Mouse (Mus musculus) testis, adult 2 months (tissue): ENCODE results near the gene Pigc. TPM values are rescaled to one million over a fixed set of nuclear protein-coding genes. Genes with fewer than 3 reads are reported as not detected.

Experiments used
- H3K27ac ChIP-seq: fragments of 200-500 bp; 2 replicates; pipeline ENCODE4 v1.5.1; 2012; ENCODE audit warnings: low read depth, low read length; ENCODE audit not compliant: control insufficient read depth, insufficient read depth
- H3K27me3 ChIP-seq: fragments of 200-500 bp; 2 replicates; pipeline ENCODE4 v1.6.1; 2012; ENCODE audit warnings: mild to moderate bottlenecking, low read length, moderate library complexity; ENCODE audit not compliant: control insufficient read depth, insufficient read depth
- H3K36me3 ChIP-seq: fragments of 200-500 bp; 2 replicates; pipeline ENCODE4 v1.6.1; 2012; ENCODE audit warnings: mild to moderate bottlenecking, low read length; ENCODE audit not compliant: control insufficient read depth, insufficient read depth
- H3K4me1 ChIP-seq: fragments of 200-500 bp; 2 replicates; pipeline ENCODE4 v1.6.1; 2012; ENCODE audit warnings: low read length; ENCODE audit not compliant: control insufficient read depth, insufficient read depth
- H3K4me3 ChIP-seq: fragments of 200-500 bp; 2 replicates; pipeline ENCODE4 v1.5.1; 2012; ENCODE audit warnings: low read depth, mild to moderate bottlenecking, low read length, moderate library complexity, mixed read lengths; ENCODE audit not compliant: control insufficient read depth
- CTCF ChIP-seq: fragments of 200-500 bp; IDR thresholded peaks from 2 replicates; pipeline ENCODE4 v1.5.1; 2012; ENCODE audit warnings: low read depth, mild to moderate bottlenecking, inconsistent platforms, low read length, moderate library complexity; ENCODE audit not compliant: control insufficient read depth, insufficient read depth, insufficient replicate concordance
- POLR2A ChIP-seq: fragments of 200-500 bp; IDR thresholded peaks from 2 replicates; pipeline ENCODE4 v1.6.1; 2012; ENCODE audit warnings: low read depth, mild to moderate bottlenecking, inconsistent platforms, low read length, moderate library complexity; ENCODE audit not compliant: control insufficient read depth
- polyA plus RNA-seq: library from polyadenylated mRNA; depleted of rRNA; stranded (reverse); fragments of >200 nt; gene quantifications from 2 replicates; pipeline ENCODE4 v1.2.3, GENCODE M21; 2012; rRNA removed

Gene Pigc
- polyA plus RNA-seq, 1 experiment, result 41.5 TPM

DNA sequence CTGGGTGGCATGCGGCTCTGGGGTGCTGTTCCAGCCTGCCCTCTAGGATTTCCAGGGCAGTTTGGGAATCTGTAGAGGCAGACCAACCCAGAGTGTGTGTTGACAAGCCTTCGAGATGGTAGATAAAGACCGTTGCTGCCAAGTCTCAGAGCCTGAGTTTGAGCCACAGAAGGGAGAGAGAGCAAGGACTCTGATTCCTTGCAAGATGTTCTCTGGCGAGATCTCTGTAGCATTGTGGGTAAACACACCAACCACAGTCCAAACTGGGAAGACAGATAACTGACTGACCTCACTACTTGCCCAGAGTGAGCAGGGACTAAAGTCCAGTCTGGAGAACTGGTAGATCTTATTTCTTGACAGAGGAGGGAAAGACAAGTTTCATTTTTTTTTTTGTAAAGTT lies 44.6 kb downstream of the Pigc start:
- Histone ChIP-seq H3K27ac (no peak overlapping the region), H3K27me3 (no peaks in the 10 kb centered on the region), H3K36me3 (no peaks in the 10 kb centered on the region; the same call in 1 of the 2 replicates), H3K4me1 (peaks cover 5% of the 10 kb centered on the region), H3K4me3 (no peak overlapping the region)
- TF ChIP-seq CTCF (no peak), POLR2A (no peak)

DNA sequence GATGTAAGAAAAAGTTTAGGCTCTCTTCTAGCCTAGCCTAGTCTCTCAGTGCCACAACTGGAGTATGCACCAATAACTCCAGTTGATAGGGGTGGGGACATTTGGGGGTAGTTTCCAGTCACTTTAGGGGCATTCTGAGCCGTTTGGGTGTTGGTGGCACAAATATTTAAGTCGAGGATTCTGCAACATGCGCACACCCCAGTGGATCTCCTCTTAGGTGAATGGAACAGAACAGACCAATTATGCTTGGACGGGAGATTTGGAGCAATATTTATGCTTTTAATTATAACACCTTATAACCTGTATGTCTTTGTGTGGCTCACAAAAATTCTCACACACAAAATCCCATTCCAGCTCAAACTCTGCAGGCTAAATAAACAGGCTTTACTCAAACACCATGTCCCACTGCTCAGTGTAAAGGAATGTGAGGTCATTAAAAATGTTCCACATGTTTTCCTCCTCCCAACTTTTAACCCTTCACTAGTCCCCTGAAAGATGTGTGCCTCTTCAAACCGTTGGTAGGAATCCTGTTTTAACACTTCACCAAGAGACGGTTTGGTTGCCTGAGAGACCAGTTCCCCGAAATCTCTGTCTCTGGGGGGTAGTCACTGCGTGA lies 46.4 kb downstream of the Pigc start:
- Histone ChIP-seq H3K4me3 (no peak overlapping the region), H3K27ac (no peak overlapping the region), H3K27me3 (no peaks in the 10 kb centered on the region), H3K4me1 (peaks cover 5% of the 10 kb centered on the region), H3K36me3 (no peaks in the 10 kb centered on the region; the same call in 1 of the 2 replicates)
- TF ChIP-seq CTCF, result no peak
- TF ChIP-seq POLR2A, result no peak

DNA sequence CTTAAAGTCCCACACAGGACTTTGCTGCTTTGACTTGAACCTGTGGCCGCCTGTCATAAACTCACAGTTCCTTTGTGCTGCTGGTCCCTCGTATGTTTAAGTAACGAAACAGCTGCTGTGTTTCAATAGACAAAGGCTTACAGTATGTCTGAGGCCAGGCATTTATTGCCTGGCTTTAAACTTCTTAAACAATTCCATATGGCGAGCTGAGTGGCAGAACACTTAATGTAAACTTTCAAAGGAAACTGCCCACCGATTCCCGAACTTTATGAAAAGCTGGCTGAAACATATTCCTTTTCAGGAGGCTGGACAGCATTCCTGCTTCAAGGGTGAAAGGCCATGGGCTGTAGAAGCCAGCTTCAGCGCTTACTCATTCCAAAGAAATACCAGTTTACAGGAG lies 48.0 kb downstream of the Pigc start:
- no peak for TF ChIP-seq POLR2A
- no peak for TF ChIP-seq CTCF
- Histone ChIP-seq H3K4me1 (no peaks in the 10 kb centered on the region), H3K27ac (no peak overlapping the region), H3K36me3 (no peaks in the 10 kb centered on the region), H3K27me3 (no peaks in the 10 kb centered on the region), H3K4me3 (no peak overlapping the region)

DNA sequence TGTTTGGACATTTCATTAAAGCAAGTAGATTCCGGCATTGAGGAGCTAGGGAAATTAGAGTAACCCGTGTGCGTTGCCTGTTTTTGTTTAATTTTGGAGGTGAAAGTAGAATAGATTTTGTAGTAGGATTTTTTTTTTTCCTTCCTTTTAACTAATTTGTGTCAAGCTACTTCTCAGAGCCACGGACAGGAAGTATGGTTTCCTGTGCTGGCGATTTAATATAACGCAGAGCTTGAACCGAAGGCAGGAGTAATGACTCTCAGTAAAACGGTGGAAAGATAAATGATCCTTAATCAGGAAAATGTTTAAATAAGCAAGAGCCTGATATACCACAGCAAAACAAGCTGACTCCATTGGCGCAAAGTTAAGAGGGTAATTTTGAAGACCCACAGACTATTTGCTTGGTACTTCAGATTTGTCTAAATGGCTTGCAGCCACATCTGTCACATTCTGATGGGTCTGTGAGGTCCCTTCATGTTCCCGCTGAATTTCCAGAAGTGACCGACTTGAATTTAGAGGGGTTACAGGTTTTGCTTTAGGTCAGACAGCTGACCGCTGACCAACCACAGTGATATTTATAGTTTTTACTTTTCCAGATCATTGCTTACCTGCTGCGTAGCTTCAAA lies 49.1 kb downstream of the Pigc start:
- TF ChIP-seq POLR2A, result no peak
- TF ChIP-seq CTCF, result no peak
- Histone ChIP-seq H3K36me3 (no peaks in the 10 kb centered on the region), H3K4me3 (no peak overlapping the region), H3K27me3 (no peaks in the 10 kb centered on the region), H3K27ac (no peak overlapping the region), H3K4me1 (no peaks in the 10 kb centered on the region)

GRCm38 (mm10) chr1:162018601-162018977 lies 49.6 kb downstream of the Pigc start:
- Histone ChIP-seq H3K27ac (no peak overlapping the region), H3K4me1 (no peaks in the 10 kb centered on the region), H3K27me3 (no peaks in the 10 kb centered on the region), H3K4me3 (no peak overlapping the region), H3K36me3 (no peaks in the 10 kb centered on the region)
- TF ChIP-seq CTCF, result no peak
- no peak for TF ChIP-seq POLR2A

DNA sequence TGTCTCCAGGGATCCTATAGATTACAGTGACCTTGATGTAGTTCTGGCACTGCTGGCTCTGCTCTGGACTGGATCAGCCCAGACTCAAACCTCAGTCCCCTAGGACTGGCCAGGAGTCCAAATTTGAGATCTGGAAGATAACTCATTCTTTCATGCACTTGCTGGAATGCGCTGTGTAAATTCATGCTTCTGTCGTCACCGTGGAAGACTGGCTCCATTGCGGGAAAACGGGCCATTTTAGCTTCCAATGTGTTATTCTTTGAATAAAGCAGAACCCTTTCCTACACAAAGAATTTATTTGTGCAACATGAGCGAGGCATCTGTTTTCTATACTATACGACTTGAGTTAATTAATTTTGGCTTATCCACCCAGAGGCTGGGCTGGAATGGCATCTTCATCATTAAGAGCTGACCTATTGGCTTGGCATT lies 51.3 kb downstream of the Pigc start:
- Histone ChIP-seq H3K27me3 (no peaks in the 10 kb centered on the region), H3K36me3 (no peaks in the 10 kb centered on the region), H3K4me3 (no peak overlapping the region), H3K27ac (no peak overlapping the region), H3K4me1 (no peaks in the 10 kb centered on the region)
- TF ChIP-seq POLR2A (no peak), CTCF (no peak)

DNA sequence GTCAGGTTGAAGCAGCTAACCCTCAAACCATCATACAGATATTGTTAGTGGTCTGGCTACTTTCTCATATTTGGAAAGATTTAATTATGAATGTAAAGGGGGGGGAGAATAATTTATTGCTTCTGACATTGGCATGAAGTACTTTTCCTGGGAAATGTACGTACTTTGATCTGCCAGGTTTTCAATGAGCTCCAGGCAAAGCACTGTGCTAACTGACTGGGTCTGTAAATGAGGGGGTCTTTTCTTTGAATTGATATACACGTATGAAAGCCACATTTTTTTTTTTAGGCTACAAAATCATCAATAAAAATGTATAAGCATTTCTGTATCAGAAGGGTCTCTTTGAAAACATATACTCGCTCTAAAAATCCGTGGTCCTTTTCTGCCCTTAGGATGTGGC lies 51.8 kb downstream of the Pigc start:
- TF ChIP-seq CTCF (no peak), POLR2A (no peak)
- Histone ChIP-seq H3K4me3 (no peak overlapping the region), H3K27me3 (no peaks in the 10 kb centered on the region), H3K36me3 (no peaks in the 10 kb centered on the region), H3K4me1 (no peaks in the 10 kb centered on the region), H3K27ac (no peak overlapping the region)

Other genes starting within 250 kb of the Pigc start
- gene Fasl, start 180.7 kb upstream of the Pigc start, polyA plus RNA-seq, result 0.43 and 0.48 TPM in 2 replicates
- gene Suco, start 92.5 kb upstream of the Pigc start, polyA plus RNA-seq, result 18.6 and 25.4 TPM in 2 replicates
- 12.8 and 18.1 TPM in 2 replicates for gene 4930558K02Rik, start 10.4 kb downstream of the Pigc start, polyA plus RNA-seq